Mouse (Mus musculus) brain, embryonic 14.5 days (tissue): ENCODE results near the gene Zdhhc14. TPM values are rescaled to one million over a fixed set of nuclear protein-coding genes. Genes with fewer than 3 reads are reported as not detected.

Experiments used
- DNase-seq: peaks from one replicate; pipeline ENCODE4 v3.0.0-alpha.2; 2011; ENCODE audit warnings: low read depth
- CTCF ChIP-seq: fragments of 200-500 bp; IDR thresholded peaks from 2 replicates; pipeline ENCODE4 v1.5.1; 2012; ENCODE audit warnings: inconsistent platforms, mild to moderate bottlenecking, moderate library complexity, borderline replicate concordance; ENCODE audit not compliant: insufficient read depth, insufficient read length; ENCODE audit errors: extremely low read depth
- POLR2A ChIP-seq: fragments of 200-500 bp; IDR thresholded peaks from 2 replicates; pipeline ENCODE4 v1.6.1; 2012; ENCODE audit warnings: mild to moderate bottlenecking, inconsistent platforms, borderline replicate concordance; ENCODE audit not compliant: poor library complexity, insufficient read depth, insufficient read length, severe bottlenecking; ENCODE audit errors: extremely low read depth
- polyA plus RNA-seq: library from polyadenylated mRNA; depleted of rRNA; stranded (reverse); fragments of >200 nt; gene quantifications from 2 replicates; pipeline ENCODE4 v1.2.3, GENCODE M21; 2012

Zdhhc14 gene
- polyA plus RNA-seq, 1 experiment: 6.2 TPM

- DNase-seq: no peak
- TF ChIP-seq POLR2A (no peak), CTCF (no peak)
Observed at GRCm38 (mm10) chr17:5752322-5752715, 260.0 kb downstream of the Zdhhc14 start.

- DNase-seq: peak; percentile 87
- TF ChIP-seq CTCF (peak; percentile 99), POLR2A (peak; percentile 20; the same call in 1 of the 2 replicates)
Observed at GRCm38 (mm10) chr17:5752716-5753585, 260.6 kb downstream of the Zdhhc14 start.

- no peak for DNase-seq
- no peak for TF ChIP-seq CTCF
- no peak for TF ChIP-seq POLR2A
Observed at GRCm38 (mm10) chr17:5755489-5755888, 263.1 kb downstream of the Zdhhc14 start.

GRCm38 (mm10) chr17:5756065-5756464, 263.7 kb downstream of the Zdhhc14 start:
- no peak for DNase-seq
- TF ChIP-seq POLR2A (no peak), CTCF (no peak)

- no peak for DNase-seq
- TF ChIP-seq CTCF (no peak), POLR2A (no peak)
Observed at GRCm38 (mm10) chr17:5756855-5757254, 264.5 kb downstream of the Zdhhc14 start.

- no peak for DNase-seq
- TF ChIP-seq CTCF: no peak
- TF ChIP-seq POLR2A: no peak
Observed at GRCm38 (mm10) chr17:5763768-5764167, 271.4 kb downstream of the Zdhhc14 start.

GRCm38 (mm10) chr17:5764270-5764669, 271.9 kb downstream of the Zdhhc14 start:
- DNase-seq: no peak
- TF ChIP-seq CTCF: no peak
- no peak for TF ChIP-seq POLR2A

- DNase-seq: no peak
- TF ChIP-seq CTCF: no peak
- no peak for TF ChIP-seq POLR2A
Observed at GRCm38 (mm10) chr17:5765746-5766145, 273.4 kb downstream of the Zdhhc14 start.

GRCm38 (mm10) chr17:5768164-5768705, 275.9 kb downstream of the Zdhhc14 start:
- no peak for DNase-seq
- no peak for TF ChIP-seq CTCF
- no peak for TF ChIP-seq POLR2A

GRCm38 (mm10) chr17:5768810-5769520, 276.6 kb downstream of the Zdhhc14 start:
- TF ChIP-seq POLR2A (no peak), CTCF (no peak)
- no peak for DNase-seq

GRCm38 (mm10) chr17:5769776-5770175, 277.4 kb downstream of the Zdhhc14 start:
- DNase-seq: peak; percentile 72

More at GRCm38 (mm10) chr17:5769776-5770175, 277.4 kb downstream of the Zdhhc14 start:
- TF ChIP-seq CTCF (no peak), POLR2A (no peak)
